Mouse (Mus musculus) heart, adult 2 months (tissue): ENCODE results near the gene H2-Q7. TPM values are rescaled to one million over a fixed set of nuclear protein-coding genes. Genes with fewer than 3 reads are reported as not detected.

Experiments
- DNase-seq, 2 experiments: peaks; one replicate each; pipeline ENCODE4 v3.0.0; 2021
- H3K27ac ChIP-seq: fragments of 200-600 bp; 2 replicates; pipeline ENCODE4 v1.8.1; 2022
- H3K27me3 ChIP-seq: fragments of 200-500 bp; 2 replicates; pipeline ENCODE4 v1.6.1; 2012; ENCODE audit warnings: mild to moderate bottlenecking, low read length, inconsistent platforms, mixed read lengths; ENCODE audit not compliant: control insufficient read depth, insufficient read depth
- H3K36me3 ChIP-seq: fragments of 200-500 bp; 2 replicates; pipeline ENCODE4 v1.6.1; 2012; ENCODE audit warnings: low read length, inconsistent platforms; ENCODE audit not compliant: control insufficient read depth, insufficient read depth
- H3K4me1 ChIP-seq: fragments of 200-500 bp; 2 replicates; pipeline ENCODE4 v1.6.1; 2011; ENCODE audit warnings: low read length; ENCODE audit not compliant: control insufficient read depth, insufficient read depth
- H3K4me3 ChIP-seq: fragments of 200-600 bp; 2 replicates; pipeline ENCODE4 v1.8.1; 2022
- H3K79me2 ChIP-seq: fragments of 200-500 bp; replicated peaks from 2 replicates; pipeline ENCODE4 v1.6.1; 2012; ENCODE audit warnings: mild to moderate bottlenecking, inconsistent platforms, low read length, moderate library complexity, mixed read lengths; ENCODE audit not compliant: control insufficient read depth, insufficient read depth
- H3K9ac ChIP-seq: fragments of 200-500 bp; 2 replicates; pipeline ENCODE4 v1.6.1; 2012; ENCODE audit warnings: low read depth, mild to moderate bottlenecking, control low read depth, inconsistent platforms, low read length, mixed read lengths
- CTCF ChIP-seq: fragments of 200-600 bp; IDR thresholded peaks from 2 replicates; pipeline ENCODE4 v1.8.1; 2022; ENCODE audit warnings: antibody characterized with exemption, mild to moderate bottlenecking, moderate library complexity
- EP300 ChIP-seq: fragments of 200-500 bp; IDR thresholded peaks from 2 replicates; pipeline ENCODE4 v1.6.1; 2011; ENCODE audit warnings: low read depth, low read length, control low read depth; ENCODE audit not compliant: insufficient read depth
- POLR2A ChIP-seq: fragments of 200-500 bp; IDR thresholded peaks from 2 replicates; pipeline ENCODE4 v1.6.1; 2011; ENCODE audit warnings: mild to moderate bottlenecking, low read depth, low read length, control low read depth; ENCODE audit not compliant: insufficient read depth
- WGBS: fragments of 180-500 bp; shearing (Covaris S2); methylation state at CpG from one replicate; pipeline ENCODE4 v1.1.7; 2018; 5-methylcytosine and 5-hydroxymethylcytosine counted together
- intact Hi-C: fragments of 180-260 bp; cut with DNase I; formaldehyde crosslinking; loops from one replicate; pipeline ENCODE4 v1.15.1; 2025
- polyA plus RNA-seq: library from polyadenylated mRNA; depleted of rRNA; stranded (reverse); fragments of >200 nt; gene quantifications from 2 replicates; pipeline ENCODE4 v1.2.3, GENCODE M21; 2012; rRNA removed
- total RNA-seq, 2 experiments: library from RNA; stranded (reverse); gene quantifications; 2 replicates each; pipeline ENCODE4 v1.2.3; 2021

H2-Q7 gene
- total and polyA plus RNA-seq, 3 experiments = 1.1 to 78.2 (median 1.9) TPM

DNA sequence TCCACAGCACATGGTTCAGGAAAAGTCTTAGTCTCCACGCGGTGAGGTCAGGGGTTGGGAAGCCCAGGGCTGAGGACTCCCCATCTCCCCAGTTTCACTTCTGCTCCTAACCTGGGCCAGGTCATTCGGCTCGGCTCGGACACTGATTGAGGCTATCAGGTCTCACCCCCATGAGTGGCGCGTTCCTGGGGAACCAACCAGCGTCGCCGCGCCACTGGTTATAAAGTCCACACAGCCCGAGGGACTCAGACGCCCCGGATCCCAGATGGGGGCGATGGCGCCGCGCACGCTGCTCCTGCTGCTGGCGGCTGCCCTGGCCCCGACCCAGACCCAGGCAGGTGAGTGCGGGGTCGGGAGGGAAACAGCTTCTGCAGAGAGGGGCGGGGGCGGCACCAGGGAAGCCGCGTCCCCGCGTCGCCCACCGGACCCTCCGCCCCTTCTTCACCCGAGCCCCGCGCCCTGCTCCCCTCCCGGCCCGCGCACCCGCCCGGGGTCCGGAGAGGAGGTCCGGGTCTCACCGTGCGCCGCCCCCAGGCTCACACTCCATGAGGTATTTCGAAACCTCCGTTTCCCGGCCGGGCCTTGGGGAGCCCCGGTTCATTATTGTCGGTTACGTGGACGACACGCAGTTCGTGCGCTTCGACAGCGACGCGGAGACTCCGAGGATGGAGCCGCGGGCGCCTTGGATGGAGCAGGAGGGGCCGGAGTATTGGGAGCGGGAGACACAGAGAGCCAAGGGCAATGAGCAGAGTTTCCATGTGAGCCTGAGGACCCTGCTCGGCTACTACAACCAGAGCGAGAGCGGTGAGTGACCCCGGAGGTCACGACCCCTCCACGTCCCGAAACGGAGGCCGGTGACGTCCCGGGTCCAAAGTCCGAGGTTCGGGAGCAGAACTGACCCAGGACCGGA, 31.1 kb downstream of the H2-Q7 start, which contains the start of gene H2-Q10:
TSS of gene H2-Q10 (plus strand) at position 248 of the 910 bp plus-strand sequence.
- WGBS = 3% methylated on average over 80 of the region's 80 CpGs
- peak within 1 kb of the TSS; percentile 33; the same call in 1 of the 2 replicates for H3K4me3 ChIP-seq
- intact Hi-C loops = no loop called here
- no peak within 1 kb of the TSS for H3K27ac ChIP-seq
- DNase-seq = no peak
- H3K4me1 ChIP-seq = no peaks in the 10 kb centered on the region
- H3K9ac ChIP-seq = no peak within 1 kb of the TSS
- H3K79me2 ChIP-seq = no peaks in the 10 kb centered on the region
- H3K36me3 ChIP-seq = no peaks in the 10 kb centered on the region
- no peak for TF ChIP-seq POLR2A
- no peak for TF ChIP-seq EP300
- TF ChIP-seq CTCF = no peak
- H3K27me3 ChIP-seq = peaks cover 2% of the 10 kb centered on the region; the same call in 1 of the 2 replicates

- no peaks in the 10 kb centered on the region for H3K79me2 ChIP-seq
- no peaks in the 10 kb centered on the region for H3K36me3 ChIP-seq
- H3K9ac ChIP-seq = no peak overlapping the region
- no peaks in the 10 kb centered on the region for H3K27me3 ChIP-seq
- H3K4me1 ChIP-seq = no peaks in the 10 kb centered on the region
- TF ChIP-seq CTCF = peak; percentile 99
- no peak for TF ChIP-seq POLR2A
- TF ChIP-seq EP300 = peak; percentile 69; the same call in 1 of the 2 replicates
- DNase-seq = peak; percentile 21 to 61
- H3K4me3 ChIP-seq = no peak overlapping the region
- H3K27ac ChIP-seq = no peak overlapping the region
- WGBS = under 1% methylated on average over 9 of the region's 9 CpGs
- intact Hi-C loops = loop anchor here (2.0 kb wide), 2 partner anchors 31 to 51 kb away; no protein-coding TSS in a partner anchor
Measured at GRCm38 (mm10) chr17:35484066-35484465, 45.1 kb downstream of the H2-Q7 start.

DNA sequence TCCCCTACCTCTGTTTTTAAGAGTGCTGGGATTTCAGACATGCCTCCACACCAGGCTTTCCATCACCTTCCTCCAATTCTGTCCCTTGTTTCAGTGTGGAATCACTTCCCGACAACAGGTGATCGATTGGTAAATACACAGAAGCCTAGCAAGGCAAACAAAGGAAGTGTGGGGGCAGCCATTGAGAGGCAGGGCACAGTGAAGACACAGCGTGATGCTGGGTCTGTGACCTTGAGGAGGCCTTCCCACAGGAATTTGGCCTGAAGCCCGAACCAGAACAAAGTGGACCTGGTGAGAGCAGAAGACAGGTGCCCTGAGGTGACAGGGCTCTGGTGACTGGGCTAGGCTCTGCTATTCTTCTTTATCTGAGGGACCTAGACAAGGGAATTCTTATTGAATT, 46.7 kb downstream of the H2-Q7 start:
- H3K27me3 ChIP-seq = no peaks in the 10 kb centered on the region
- H3K4me3 ChIP-seq = no peak overlapping the region
- H3K4me1 ChIP-seq = no peaks in the 10 kb centered on the region
- 40% methylated on average over 4 of the region's 4 CpGs for WGBS
- DNase-seq = peak in 1 of 2 experiments; percentile 23
- no peak overlapping the region for H3K9ac ChIP-seq
- H3K27ac ChIP-seq = no peak overlapping the region
- H3K79me2 ChIP-seq = no peaks in the 10 kb centered on the region
- H3K36me3 ChIP-seq = no peaks in the 10 kb centered on the region
- no peak for TF ChIP-seq EP300
- no peak for TF ChIP-seq CTCF
- no peak for TF ChIP-seq POLR2A
- intact Hi-C loops = loop anchor here (2.0 kb wide), 2 partner anchors 29 to 49 kb away; no protein-coding TSS in a partner anchor

DNA sequence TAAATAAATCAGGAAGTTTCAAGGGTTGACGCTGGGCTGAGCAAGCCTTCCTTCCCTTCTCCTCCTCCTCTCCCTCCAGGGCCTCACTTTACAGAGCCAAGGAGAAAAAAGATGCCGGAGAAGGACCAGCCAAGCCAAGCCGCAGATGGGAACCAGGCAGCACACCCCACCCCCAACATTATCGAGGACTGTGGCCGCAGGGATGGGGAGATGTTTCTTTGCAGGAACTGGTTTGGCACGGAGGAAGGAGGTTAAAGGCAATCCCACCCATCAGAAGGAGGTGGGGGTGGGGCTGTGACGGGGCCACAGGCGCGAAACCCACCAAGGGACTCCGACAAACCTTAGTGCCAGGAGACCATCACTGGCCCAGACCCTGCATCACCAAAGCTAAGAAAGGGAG, 47.8 kb downstream of the H2-Q7 start:
- Histone ChIP-seq H3K79me2 (no peaks in the 10 kb centered on the region), H3K36me3 (no peaks in the 10 kb centered on the region), H3K4me3 (no peak overlapping the region), H3K27ac (no peak overlapping the region), H3K9ac (no peak overlapping the region), H3K27me3 (no peaks in the 10 kb centered on the region), H3K4me1 (no peaks in the 10 kb centered on the region)
- DNase-seq = no peak
- intact Hi-C loops = no loop called here
- 48% methylated on average over 10 of the region's 10 CpGs for WGBS
- TF ChIP-seq POLR2A (no peak), CTCF (no peak), EP300 (no peak)

DNA sequence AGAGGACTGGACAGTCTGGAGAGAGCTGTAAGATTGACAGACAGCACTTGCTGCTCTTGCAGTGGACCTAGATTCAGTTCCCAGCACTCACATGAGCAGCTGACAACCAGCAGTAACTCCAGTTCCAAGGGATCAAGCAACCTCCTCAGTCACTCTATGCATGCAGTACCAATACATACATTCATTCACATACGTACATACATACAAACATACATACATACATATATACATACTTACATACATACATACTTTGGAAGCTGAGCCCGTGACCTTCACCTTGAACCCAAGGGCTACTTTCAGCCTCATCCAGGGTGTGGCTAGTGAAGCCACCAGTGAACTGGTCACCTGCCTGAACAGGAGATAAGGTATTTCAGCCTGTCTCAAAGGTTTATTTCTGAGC, 49.1 kb downstream of the H2-Q7 start:
- 93% methylated on average over 2 of the region's 2 CpGs for WGBS
- no peak overlapping the region for H3K27ac ChIP-seq
- intact Hi-C loops = no loop called here
- H3K36me3 ChIP-seq = no peaks in the 10 kb centered on the region
- H3K4me1 ChIP-seq = no peaks in the 10 kb centered on the region
- TF ChIP-seq EP300 (no peak), CTCF (no peak), POLR2A (no peak)
- H3K27me3 ChIP-seq = no peaks in the 10 kb centered on the region
- H3K9ac ChIP-seq = no peak overlapping the region
- H3K4me3 ChIP-seq = no peak overlapping the region
- H3K79me2 ChIP-seq = no peaks in the 10 kb centered on the region
- DNase-seq = no peak

DNA sequence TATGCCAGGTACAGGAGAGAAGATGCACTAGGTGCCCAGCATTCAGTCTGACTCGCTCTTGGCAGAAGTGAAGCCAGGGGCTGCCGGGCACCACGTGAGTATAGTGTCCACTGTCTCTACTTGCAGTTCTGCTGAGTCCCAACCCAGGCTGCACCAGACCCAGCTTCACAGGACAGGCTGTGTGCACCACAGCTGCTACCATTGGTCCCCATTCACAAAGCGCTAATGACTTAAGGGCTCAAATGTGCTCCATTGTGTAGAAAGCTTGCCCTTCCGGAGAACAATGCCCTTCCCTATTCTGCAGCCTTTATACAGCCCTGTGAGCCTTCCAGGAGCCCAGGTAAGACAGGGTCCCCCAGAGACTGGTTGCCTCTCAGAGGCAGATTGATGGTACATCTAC, 51.4 kb downstream of the H2-Q7 start:
- Histone ChIP-seq H3K27me3 (no peaks in the 10 kb centered on the region), H3K4me3 (no peak overlapping the region), H3K36me3 (no peaks in the 10 kb centered on the region), H3K79me2 (no peaks in the 10 kb centered on the region), H3K27ac (no peak overlapping the region), H3K4me1 (no peaks in the 10 kb centered on the region), H3K9ac (no peak overlapping the region)
- WGBS = 79% methylated on average over 5 of the region's 5 CpGs
- intact Hi-C loops = no loop called here
- DNase-seq = no peak
- no peak for TF ChIP-seq EP300
- TF ChIP-seq POLR2A = no peak

Other genes with a start within 250 kb of the H2-Q7 start
- 1 to 10 TPM; 1.3 TPM for gene Ltb, start 244.7 kb upstream of the H2-Q7 start, total RNA-seq
- gene Ltb, start 244.7 kb upstream of the H2-Q7 start, polyA plus RNA-seq = 2.0 and 5.2 TPM in 2 replicates
- gene Tnf, start 237.1 kb upstream of the H2-Q7 start, total RNA-seq = under 1 TPM in 1 of 2 experiments, not detected in 1; 0.34 TPM
- 0.38 and 0.80 TPM in 2 replicates for gene Tnf, start 237.1 kb upstream of the H2-Q7 start, polyA plus RNA-seq
- gene Lta, start 233.8 kb upstream of the H2-Q7 start, total RNA-seq = under 1 TPM in 1 of 2 experiments, not detected in 1; 0.23 TPM
- 0.12 TPM in 1 of 2 replicates, not detected in the other for gene Lta, start 233.8 kb upstream of the H2-Q7 start, polyA plus RNA-seq
- gene Gm16181, start 218.3 kb upstream of the H2-Q7 start, total RNA-seq = not detected
- 2.1 and 3.2 TPM in 2 replicates for gene Gm16181, start 218.3 kb upstream of the H2-Q7 start, polyA plus RNA-seq
- gene Atp6v1g2, start 205.5 kb upstream of the H2-Q7 start, total RNA-seq = 1 to 10 TPM; 3.0 to 3.2 TPM
- gene Atp6v1g2, start 205.5 kb upstream of the H2-Q7 start, polyA plus RNA-seq = 6.4 and 10.1 TPM in 2 replicates
- 1 to 10 TPM; 6.5 to 8.2 TPM for gene Nfkbil1, start 203.4 kb upstream of the H2-Q7 start, total RNA-seq
- gene Nfkbil1, start 203.4 kb upstream of the H2-Q7 start, polyA plus RNA-seq = 3.9 and 5.0 TPM in 2 replicates
- 10 to 100 TPM; 82.3 to 83.4 TPM for gene Ddx39b, start 197.4 kb upstream of the H2-Q7 start, total RNA-seq
- 148 and 178 TPM in 2 replicates for gene Ddx39b, start 197.4 kb upstream of the H2-Q7 start, polyA plus RNA-seq
- gene H2-D1, start 176.4 kb upstream of the H2-Q7 start, total RNA-seq = 100 to 1,000 TPM; 105 to 131 TPM
- 222 and 286 TPM in 2 replicates for gene H2-D1, start 176.4 kb upstream of the H2-Q7 start, polyA plus RNA-seq
- gene H2-Q1, start 118.8 kb upstream of the H2-Q7 start, total RNA-seq = 1 to 10 TPM; 1.5 TPM
- not detected in 2 replicates for gene H2-Q1, start 118.8 kb upstream of the H2-Q7 start, polyA plus RNA-seq
- 1 to 10 TPM; 1.1 TPM for gene H2-Q2, start 96.9 kb upstream of the H2-Q7 start, total RNA-seq
- 0.12 and 0.31 TPM in 2 replicates for gene H2-Q2, start 96.9 kb upstream of the H2-Q7 start, polyA plus RNA-seq
- gene H2-Q4, start 59.5 kb upstream of the H2-Q7 start, total RNA-seq = 10 to 100 TPM; 12.2 to 18.8 TPM
- 35.0 and 48.6 TPM in 2 replicates for gene H2-Q4, start 59.5 kb upstream of the H2-Q7 start, polyA plus RNA-seq
- gene H2-Q6, start 14.3 kb upstream of the H2-Q7 start, total RNA-seq = 1 to 10 TPM; 1.2 to 3.7 TPM
- gene H2-Q6, start 14.3 kb upstream of the H2-Q7 start, polyA plus RNA-seq = 21.4 and 40.3 TPM in 2 replicates
- gene H2-Q10, start 30.9 kb downstream of the H2-Q7 start, total RNA-seq = under 1 TPM; 0.34 to 0.37 TPM
- gene H2-Q10, start 30.9 kb downstream of the H2-Q7 start, polyA plus RNA-seq = 4.2 and 7.0 TPM in 2 replicates
- not detected for gene Pou5f1, start 66.9 kb downstream of the H2-Q7 start, total RNA-seq
- not detected in 2 replicates for gene Pou5f1, start 66.9 kb downstream of the H2-Q7 start, polyA plus RNA-seq
- 1 to 10 TPM; 2.0 to 2.4 TPM for gene Tcf19, start 77.7 kb downstream of the H2-Q7 start, total RNA-seq
- gene Tcf19, start 77.7 kb downstream of the H2-Q7 start, polyA plus RNA-seq = 3.0 and 3.5 TPM in 2 replicates
- gene Cchcr1, start 77.9 kb downstream of the H2-Q7 start, total RNA-seq = 1 to 10 TPM; 1.9 to 2.2 TPM
- 3.7 and 3.8 TPM in 2 replicates for gene Cchcr1, start 77.9 kb downstream of the H2-Q7 start, polyA plus RNA-seq
- not detected for gene Psors1c2, start 94.0 kb downstream of the H2-Q7 start, total RNA-seq
- gene Psors1c2, start 94.0 kb downstream of the H2-Q7 start, polyA plus RNA-seq = not detected in 2 replicates
- under 1 TPM; 0.27 to 0.29 TPM for gene Cdsn, start 113.0 kb downstream of the H2-Q7 start, total RNA-seq
- gene Cdsn, start 113.0 kb downstream of the H2-Q7 start, polyA plus RNA-seq = 0.94 and 1.1 TPM in 2 replicates
- not detected for gene 2300002M23Rik, start 128.3 kb downstream of the H2-Q7 start, total RNA-seq
- not detected in 2 replicates for gene 2300002M23Rik, start 128.3 kb downstream of the H2-Q7 start, polyA plus RNA-seq
- not detected for gene Sfta2, start 162.4 kb downstream of the H2-Q7 start, total RNA-seq
- gene Sfta2, start 162.4 kb downstream of the H2-Q7 start, polyA plus RNA-seq = 0.47 TPM in 1 of 2 replicates, not detected in the other
- not detected for gene Gm9573, start 187.5 kb downstream of the H2-Q7 start, total RNA-seq
- not detected in 2 replicates for gene Gm9573, start 187.5 kb downstream of the H2-Q7 start, polyA plus RNA-seq
- not detected for gene Mucl3, start 204.5 kb downstream of the H2-Q7 start, total RNA-seq
- not detected in 2 replicates for gene Mucl3, start 204.5 kb downstream of the H2-Q7 start, polyA plus RNA-seq
- gene Vars2, start 228.4 kb downstream of the H2-Q7 start, total RNA-seq = 10 to 100 TPM; 26.6 to 28.3 TPM
- 19.3 and 20.3 TPM in 2 replicates for gene Vars2, start 228.4 kb downstream of the H2-Q7 start, polyA plus RNA-seq
- 10 to 100 TPM; 15.0 to 20.6 TPM for gene Gtf2h4, start 234.6 kb downstream of the H2-Q7 start, total RNA-seq
- gene Gtf2h4, start 234.6 kb downstream of the H2-Q7 start, polyA plus RNA-seq = 19.2 and 21.0 TPM in 2 replicates